Mouse (Mus musculus) CD4-positive helper T cell, adult 2 months (primary cell): ENCODE results near the gene Alpk3.
"Not testable (repeated sequence)": the region's sequence is repeated elsewhere in the genome, so short reads cannot be mapped to it uniquely, and the experiment has no call there.

Source experiments
- DNase-seq: peaks from one replicate; pipeline ENCODE4 v3.0.0-alpha.2; 2012; ENCODE audit warnings: low read depth, missing footprints, low spot score

The Alpk3 gene

DNA sequence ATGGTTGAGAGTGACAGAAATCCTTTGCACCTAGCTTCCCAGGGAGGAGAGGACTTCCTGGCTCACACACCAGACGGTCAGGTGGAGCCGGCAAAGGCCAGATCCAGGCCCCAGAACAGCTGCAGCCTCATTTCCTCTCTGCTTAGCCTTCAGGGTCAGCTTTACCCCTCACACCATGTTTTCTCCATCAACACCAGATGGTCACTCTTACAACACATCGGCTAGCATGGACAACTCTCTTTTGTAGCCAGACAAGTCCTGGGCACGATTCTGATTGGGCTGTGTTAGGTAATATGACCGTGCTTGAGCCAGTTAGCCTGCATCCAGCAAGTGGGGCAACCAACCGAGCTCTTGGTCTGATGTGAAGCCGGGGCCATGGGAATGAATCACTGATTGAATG is 74.5 kb downstream of the Alpk3 start:
- no peak for DNase-seq

DNA sequence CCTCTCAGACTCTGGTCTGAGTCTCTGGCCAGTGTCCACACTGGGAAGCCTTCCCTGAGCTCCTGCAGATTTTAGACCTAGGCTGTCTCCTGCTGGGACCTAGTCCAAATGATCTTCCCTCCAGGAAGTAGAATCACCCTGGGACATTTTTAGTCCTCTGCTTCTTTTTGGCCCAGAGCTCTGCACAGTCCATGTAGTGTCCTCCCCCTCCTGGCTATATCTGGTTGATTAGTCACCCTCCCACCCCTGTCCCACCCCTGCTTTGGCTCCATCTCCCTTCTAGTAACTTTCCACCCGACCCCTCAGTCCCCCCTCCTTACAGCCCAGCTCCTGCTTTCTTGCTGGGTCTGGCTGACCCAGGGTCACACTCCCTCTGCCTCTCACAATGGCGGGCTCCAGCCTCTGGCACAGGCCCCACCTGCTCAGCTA is 75.5 kb downstream of the Alpk3 start:
- no peak for DNase-seq

DNA sequence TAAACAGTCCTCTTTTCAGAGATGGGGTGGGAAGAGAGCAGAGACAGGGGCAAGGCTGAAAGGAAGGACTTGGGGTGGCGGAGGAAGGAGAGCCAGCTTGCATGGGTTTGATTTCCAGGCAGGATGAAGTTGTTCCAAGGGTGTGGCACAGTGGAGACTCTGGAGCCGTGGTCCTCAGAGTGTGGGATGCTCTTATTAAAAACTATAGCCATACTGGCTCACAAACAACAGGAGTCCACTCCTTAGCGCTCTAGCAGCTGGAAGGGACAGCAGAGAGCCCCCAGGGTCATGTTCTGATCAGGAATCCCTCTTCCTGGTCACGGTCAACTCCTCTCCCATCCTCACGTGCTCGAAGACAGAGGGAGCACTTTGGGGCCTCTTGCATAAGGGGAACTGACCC is 76.0 kb downstream of the Alpk3 start:
- DNase-seq = no peak

DNA sequence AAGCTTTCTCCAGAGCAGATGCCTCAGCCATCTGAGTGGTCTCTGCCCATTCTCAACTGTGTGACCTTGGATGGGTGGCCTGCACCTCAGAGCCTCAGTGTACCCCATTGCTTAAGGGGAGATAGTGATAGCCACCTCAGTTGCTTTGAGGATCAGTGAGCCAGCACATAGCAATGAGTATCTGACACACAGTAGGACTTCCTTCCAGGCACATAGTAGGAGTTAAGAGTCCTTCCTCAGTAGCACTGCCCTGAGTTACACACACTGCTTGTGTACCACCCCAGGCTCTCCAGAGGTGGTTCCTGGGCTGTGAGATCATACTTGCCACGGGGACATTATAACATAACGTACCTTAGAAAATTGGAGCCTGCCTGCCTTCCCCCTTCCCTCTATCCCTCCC is 76.5 kb downstream of the Alpk3 start:
- DNase-seq = no peak

DNA sequence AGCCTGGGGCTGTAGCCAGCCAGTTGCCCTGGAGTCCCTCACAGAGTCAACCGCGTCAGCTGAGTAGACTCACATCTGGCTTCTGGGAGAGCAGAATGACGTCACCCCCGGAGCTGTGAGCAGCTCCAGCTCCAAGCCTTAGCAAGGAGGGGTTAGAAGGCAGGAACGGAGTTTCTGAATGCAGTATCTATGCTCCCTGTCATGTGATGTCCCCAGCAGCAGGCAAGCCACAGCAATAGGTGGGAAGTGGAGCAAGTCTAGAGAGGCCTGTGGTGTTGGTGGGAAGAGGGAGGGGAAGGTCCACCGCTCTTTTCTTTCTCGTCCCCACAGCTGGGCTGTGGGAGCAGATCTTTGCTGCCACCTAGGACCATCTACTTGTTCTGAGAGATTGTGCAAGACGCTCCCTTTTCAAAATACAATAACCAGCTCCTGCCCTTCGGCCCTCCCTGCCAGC is 77.2 kb downstream of the Alpk3 start:
- DNase-seq = no peak

DNA sequence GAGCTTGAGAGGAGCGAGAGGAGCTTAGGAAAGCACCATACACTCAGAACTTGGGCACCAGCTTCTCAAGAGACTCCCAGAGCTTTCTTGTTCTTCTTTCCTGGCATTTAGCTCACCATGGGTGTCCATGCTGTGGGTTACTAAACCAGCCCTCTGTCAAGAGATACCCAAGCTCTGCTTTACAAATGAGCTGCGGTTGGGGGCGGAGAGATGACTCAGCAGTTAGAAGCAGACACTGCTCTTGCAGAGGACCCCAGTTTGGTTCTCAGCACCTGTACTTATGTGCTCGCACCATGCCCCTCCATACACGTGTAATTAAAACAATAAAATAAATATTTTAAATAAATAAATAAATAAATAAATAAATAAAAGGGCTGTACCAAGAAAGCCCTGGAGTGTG is 79.9 kb downstream of the Alpk3 start:
- DNase-seq = no peak

DNA sequence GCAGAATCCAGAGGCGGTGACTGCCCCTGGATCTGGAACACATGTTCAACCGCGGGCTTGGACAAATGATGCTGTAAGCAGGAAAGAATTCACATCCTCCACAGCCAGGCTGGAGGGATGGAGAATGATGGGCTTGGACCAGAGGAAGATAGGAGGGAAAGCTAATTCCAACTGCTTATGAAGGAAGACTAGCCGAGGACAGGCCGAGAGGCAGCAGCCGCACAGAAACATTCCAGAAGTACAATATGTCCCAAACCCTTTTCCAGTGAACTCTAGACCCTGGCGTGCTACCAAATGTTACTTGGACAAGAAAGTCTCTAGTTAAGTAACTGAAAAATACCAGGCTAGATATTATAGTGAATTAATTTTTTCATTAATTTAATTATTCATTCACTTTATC is 81.7 kb downstream of the Alpk3 start:
- DNase-seq = no peak

DNA sequence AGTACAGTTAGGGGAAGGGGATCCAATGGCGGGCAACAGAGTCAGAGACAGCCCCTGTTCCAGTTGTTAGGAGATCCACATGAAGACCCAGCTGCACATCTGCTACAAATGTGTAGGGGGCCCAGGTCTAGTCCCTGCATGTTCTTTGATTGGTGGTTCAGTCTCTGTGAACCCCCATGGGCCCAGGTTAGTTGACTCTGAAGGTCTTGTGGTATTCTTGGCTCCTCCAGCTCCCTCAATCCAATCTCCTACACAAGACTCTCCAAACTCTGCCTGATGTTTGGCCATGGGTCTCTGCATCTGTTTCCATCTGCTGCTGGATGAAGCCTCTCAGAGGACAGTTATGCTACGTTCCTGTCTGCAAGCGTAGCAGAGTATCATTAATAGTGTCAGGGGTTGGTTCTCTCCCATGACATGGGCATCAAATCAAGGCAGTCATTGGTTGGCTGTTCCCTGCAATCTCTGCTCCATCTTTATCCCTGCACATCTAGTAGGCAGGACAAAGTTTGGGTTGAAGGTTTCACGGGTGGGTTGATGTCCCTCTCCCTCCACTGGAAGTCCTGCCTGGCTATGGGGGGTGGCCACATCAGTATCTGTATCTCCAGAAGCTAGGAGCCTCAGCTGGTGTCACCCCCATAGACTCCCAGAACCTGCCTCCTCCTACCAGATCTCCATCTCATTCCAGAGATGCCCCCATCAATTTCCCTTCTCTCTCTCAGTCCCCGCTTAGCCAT is 82.4 kb downstream of the Alpk3 start:
- no peak for DNase-seq

DNA sequence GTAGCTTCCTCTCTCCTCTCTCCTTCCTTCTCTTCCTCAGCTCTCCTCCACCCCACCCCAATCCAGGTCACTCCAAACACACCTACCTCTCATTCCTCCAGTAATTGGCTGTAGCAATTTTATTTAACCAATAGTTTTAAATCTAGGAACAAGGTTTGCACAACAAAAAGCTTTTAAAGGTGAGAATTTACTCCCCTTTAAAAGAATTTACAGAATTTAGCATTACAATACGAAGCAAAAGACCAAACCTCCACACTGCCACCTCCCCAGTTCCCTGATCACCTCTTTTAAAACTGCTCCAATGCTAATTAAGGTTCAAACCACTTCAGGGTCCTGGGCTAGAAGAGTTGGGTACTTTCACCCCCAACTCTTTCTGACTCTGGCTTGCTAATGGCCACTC is 84.1 kb downstream of the Alpk3 start:
- no peak for DNase-seq

DNA sequence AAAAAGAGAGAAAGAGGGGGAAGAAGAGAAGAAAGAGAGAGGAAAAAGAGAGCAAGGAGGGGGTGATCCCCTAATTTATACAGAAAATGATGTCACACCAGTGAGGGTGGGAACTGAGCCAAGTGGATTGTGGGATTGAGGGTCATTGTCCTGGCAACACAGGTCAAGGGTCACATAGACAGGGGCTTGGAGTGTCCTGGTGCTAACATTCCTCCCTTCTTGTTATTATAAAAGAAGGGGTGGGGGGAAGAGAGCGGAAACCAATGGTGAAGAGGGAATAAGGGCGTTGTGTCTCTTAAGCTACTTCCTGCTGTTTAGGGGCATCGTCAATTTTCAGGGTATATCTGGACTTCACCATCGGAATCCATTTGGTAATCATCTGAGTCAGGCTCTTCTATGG is 85.7 kb downstream of the Alpk3 start:
- not testable (repeated sequence) for DNase-seq

DNA sequence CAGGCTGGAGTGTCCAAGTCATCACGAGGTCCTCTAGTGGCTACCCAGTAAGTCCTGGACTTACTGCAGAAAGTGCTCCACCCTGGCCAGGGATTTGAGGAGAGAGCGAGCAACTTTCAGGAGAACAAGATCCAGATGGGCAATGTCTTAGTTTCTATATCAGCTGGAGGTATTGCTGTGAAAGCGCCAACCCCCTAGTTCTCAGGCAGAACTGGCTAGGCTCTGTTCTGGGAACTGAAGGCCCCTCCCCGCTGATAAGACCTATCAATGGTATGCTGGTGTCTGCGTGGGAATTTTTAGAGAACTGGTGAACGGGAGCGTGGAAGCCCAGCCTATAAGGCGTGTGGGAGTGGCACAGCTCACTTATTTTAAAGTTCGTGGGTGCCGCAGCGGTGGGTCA is 92.4 kb downstream of the Alpk3 start:
- DNase-seq = no peak

DNA sequence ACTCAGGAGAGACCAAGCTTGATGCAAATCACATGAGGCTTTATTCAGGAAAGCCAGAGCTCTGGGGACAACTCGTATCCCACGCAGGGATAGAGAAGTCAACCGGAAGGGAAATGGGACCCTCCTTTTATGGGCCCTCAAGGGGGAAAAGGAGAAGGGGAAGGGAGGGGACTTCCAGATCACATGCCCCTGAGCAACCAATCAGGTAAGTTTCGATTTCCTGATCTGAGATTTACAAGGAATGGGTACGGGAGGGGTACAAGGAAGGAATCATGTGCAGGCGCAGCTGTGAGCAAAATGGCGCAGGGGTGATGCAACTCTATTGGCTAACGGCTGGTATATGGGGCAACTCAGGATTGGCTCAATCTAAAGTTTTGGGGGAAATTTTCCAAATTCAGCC is 93.8 kb downstream of the Alpk3 start:
- DNase-seq = no peak

DNA sequence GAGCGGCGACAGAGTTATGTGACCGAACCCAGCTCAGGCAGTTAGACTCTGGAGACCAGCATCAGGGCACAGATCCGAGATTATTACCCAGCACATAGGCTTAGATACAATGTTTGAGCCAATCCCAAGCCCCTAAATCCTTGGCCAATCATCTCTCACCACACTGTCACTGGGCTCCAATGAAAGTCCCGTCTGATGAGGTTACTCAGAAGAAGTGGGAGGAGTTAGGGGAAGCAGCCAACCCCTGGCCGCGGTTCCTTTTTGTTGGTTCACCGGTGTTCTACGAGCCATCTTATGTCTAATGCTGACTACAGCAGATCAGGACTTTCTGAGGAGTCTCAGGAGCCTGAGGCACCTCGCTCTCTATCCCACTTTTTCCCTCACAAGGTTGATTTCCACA is 94.9 kb downstream of the Alpk3 start:
- DNase-seq = no peak

DNA sequence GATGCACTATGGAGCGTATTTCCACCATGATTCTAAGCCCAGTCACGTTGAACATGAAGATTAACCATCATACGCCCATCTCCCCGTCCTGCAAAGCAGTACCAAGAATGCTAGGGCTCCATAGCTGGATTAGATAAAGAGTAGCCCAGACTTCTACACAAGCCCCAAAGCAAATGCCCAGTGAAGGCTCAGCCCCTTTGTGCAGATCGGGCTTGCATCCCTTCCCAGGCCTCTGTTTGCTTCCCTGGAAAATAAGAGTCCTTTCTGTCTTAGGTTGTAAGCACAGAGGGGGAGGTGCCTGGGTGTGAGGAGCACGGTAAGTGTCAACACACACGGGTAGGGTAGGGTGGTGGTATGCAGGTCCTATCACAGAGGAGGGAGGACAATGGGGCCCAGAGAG is 95.4 kb downstream of the Alpk3 start:
- no peak for DNase-seq

DNA sequence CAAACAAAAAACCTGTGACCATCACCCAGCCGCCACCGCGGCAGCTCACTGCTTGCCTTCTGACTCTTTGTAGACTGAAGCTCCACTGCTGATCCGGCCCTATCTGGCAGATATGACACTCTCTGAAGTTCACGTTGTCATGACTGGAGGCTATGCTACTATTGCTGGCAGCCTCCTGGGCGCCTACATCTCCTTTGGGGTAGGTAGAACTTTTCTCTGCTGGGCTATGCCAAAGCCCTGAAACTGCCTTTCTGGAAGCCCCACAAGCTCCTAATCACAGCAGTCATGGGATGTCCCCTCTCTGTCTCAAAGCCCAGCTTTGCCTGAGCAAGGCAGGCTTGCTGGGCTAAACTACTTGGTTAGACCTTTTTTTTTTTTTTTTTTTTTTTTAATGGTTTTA is 95.9 kb downstream of the Alpk3 start:
- DNase-seq = no peak

DNA sequence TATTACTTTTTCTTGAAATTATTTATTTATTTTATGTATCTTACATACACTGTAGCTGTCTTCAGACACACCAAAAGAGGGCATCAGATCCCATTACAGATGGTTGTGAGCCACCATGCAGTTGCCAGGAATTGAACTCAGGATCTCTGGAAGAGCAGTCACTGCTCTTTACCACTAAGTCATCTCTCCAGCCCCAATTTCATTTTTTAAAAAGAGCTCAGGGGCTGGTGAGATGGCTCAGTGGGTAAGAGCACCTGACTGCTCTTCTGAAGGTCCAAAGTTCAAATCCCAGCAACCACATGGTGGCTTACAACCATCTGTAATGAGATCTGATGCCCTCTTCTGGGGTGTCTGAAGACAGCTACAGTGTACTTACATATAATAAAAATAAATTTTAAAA is 96.8 kb downstream of the Alpk3 start:
- DNase-seq = not testable (repeated sequence)

DNA sequence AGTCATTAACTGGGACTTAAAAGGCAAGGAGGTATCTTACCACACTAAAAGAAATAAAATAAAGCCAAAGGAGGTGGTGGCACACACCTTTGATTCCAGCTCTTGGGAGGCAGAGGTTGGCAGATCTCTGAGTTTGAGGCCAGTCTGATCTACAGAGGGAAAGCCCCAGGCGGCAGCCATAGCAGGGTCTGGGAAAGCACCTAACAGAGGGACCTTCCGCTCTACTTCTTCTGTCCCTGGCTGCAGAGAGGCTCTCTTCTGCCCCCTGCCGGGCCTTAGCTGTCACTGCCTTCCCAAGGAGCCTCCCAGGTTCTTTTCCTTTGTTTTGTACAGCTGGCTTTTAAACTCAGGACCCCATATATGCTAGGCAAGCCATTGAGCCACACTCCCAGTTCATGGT is 97.6 kb downstream of the Alpk3 start:
- DNase-seq = peak; percentile 89
